Mouse (Mus musculus) bone marrow, adult 2 months (tissue): ENCODE measurements around the gene Oxa1l. TPM values are rescaled to one million over a fixed set of nuclear protein-coding genes. Genes with fewer than 3 reads are reported as not detected.

Experiments
- H3K27ac ChIP-seq: fragments of 200-500 bp; 2 replicates; pipeline ENCODE4 v1.5.1; 2012; ENCODE audit warnings: low read depth, mild to moderate bottlenecking, control low read depth, inconsistent platforms, low read length; ENCODE audit not compliant: control insufficient read depth, poor library complexity, insufficient read depth
- H3K4me1 ChIP-seq: fragments of 200-500 bp; 2 replicates; pipeline ENCODE4 v1.6.1; 2011; ENCODE audit warnings: low read length; ENCODE audit not compliant: control insufficient read depth, insufficient read depth
- H3K4me3 ChIP-seq: fragments of 200-500 bp; replicated peaks from 2 replicates; pipeline ENCODE3; 2011; ENCODE audit warnings: mild to moderate bottlenecking, low read depth, low read length, control low read depth; ENCODE audit not compliant: control insufficient read depth
- CTCF ChIP-seq: fragments of 200-500 bp; IDR thresholded peaks from 2 replicates; pipeline ENCODE4 v1.5.1; 2011; ENCODE audit warnings: low read length, control low read depth; ENCODE audit not compliant: control insufficient read depth, insufficient read depth
- POLR2A ChIP-seq: fragments of 200-500 bp; IDR thresholded peaks from 2 replicates; pipeline ENCODE4 v1.6.1; 2011; ENCODE audit warnings: low read depth, mild to moderate bottlenecking, control low read depth, low read length, borderline replicate concordance; ENCODE audit not compliant: control insufficient read depth
- WGBS: fragments of 180-500 bp; shearing (Covaris S2); methylation state at CpG from one replicate; pipeline ENCODE4 v1.1.7; 2018; 5-methylcytosine and 5-hydroxymethylcytosine counted together
- polyA plus RNA-seq: library from polyadenylated mRNA; stranded (reverse); fragments of >200 nt; gene quantifications from 2 replicates; pipeline ENCODE4 v1.2.4, GENCODE M21; 2011; ENCODE audit warnings: low replicate concordance; ENCODE audit not compliant: missing spikeins, insufficient read depth, insufficient read length

Gene Oxa1l
- polyA plus RNA-seq, 1 experiment, result 64.9 TPM

DNA sequence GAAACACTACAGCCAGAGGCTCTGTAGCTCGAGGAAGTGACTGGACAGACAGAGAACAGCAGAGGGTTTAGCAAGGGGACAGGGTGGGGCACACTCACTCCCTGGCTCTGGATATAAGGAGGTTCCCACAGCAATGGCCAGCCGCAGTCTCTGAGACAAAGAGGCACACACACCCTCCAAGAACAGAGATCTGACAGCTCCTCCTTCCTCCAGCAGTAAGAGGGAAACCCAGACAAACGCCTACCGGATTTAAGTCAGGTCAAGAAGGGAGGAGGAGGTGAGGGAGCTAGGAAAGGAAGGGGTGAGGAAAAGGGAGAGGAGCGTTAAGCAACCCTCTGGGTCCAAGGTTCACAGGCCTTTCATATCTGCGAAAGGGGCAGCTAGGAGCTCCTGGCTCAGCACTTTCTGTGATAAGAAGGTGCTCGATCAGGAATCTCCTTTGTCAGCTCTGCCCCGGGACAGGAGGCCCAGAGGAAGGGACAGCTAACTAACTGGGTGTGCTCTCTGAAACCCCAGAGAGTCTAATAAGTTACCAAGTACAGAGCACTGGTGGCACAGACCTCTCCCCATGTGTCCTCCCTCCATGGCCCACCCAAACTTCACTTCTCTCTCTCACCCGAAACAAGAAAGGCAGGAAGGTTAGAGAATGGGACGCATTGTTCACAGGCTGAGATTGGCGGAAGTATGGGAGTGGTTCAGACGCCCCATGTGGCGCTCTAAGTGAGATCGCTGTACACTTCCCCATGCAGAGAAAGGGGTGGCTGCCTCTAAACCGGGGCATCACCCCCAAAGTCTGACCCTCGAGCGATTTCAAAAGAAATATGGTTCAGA is 49.6 kb downstream of the Oxa1l start:
- peak overlapping the region; percentile 39 for H3K27ac ChIP-seq
- WGBS, result 26% methylated on average over 17 of the region's 17 CpGs
- peak overlapping the region; percentile 57 for H3K4me3 ChIP-seq
- TF ChIP-seq POLR2A, result no peak
- 0 out of 2 replicates have a peak, but pooled peaks have one; percentile 9 for TF ChIP-seq CTCF
- H3K4me1 ChIP-seq, result peaks cover 8% of the 10 kb centered on the region

- TF ChIP-seq CTCF (no peak), POLR2A (no peak)
- WGBS, result 61% methylated on average over 9 of the region's 9 CpGs
- Histone ChIP-seq H3K4me3 (no peak overlapping the region), H3K4me1 (peaks cover 8% of the 10 kb centered on the region), H3K27ac (no peak overlapping the region)
These were observed 51.5 kb downstream of the Oxa1l start for GRCm38 (mm10) chr14:54412000-54412576.

- no peak overlapping the region for H3K4me3 ChIP-seq
- TF ChIP-seq CTCF, result peak; percentile 57; the same call in 1 of the 2 replicates
- no peak for TF ChIP-seq POLR2A
- 62% methylated on average over 2 of the region's 2 CpGs for WGBS
These were observed 52.1 kb downstream of the Oxa1l start for GRCm38 (mm10) chr14:54412629-54413170.

DNA sequence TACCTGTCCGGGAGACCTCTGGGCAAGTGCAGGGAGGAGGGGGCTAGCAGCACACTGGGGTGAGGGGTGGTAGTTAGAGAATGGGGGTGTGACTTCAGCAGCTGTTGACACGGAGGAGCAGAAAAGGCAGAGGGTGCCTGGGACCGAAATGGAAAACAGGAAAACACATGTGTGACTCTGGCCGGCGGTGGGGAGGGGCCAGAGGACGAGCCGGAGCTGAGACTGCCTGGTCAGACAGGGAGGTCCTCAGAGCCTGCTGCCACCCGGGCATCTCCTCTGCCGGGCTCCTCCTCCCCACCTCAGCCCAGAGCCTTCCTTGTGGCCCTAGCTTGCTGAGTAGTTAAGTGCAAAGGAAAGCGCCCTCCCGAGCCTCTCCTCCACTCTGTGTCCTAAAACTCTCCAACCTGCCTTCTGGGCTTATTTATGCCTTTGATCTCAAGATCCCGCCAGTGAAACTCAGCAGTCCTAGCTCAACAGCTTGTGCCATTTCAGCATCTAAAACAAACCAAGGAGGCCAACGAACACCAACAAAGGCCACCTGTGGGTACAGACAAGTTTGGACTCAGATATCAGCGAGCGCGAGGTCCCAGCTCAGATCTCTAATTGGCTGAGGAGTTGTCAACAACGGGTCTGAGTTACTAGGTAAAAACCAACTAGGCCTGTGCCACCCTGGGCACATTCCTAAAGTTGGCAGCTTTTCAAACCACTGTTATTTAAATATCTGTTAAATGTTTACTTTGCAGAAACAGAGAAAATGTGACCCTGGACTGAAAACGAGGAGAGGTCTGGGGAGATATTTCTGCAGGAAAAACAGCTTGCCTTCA is 53.5 kb downstream of the Oxa1l start:
- Histone ChIP-seq H3K27ac (peak overlapping the region; percentile 63), H3K4me3 (peak overlapping the region; percentile 19), H3K4me1 (peaks cover 5% of the 10 kb centered on the region; the same call in 1 of the 2 replicates)
- TF ChIP-seq POLR2A, result no peak
- no peak for TF ChIP-seq CTCF
- 12% methylated on average over 18 of the region's 18 CpGs for WGBS

More at GRCm38 (mm10) chr14:54412629-54413170, 52.1 kb downstream of the Oxa1l start:
- Histone ChIP-seq H3K27ac (no peak overlapping the region), H3K4me1 (peaks cover 8% of the 10 kb centered on the region)

GRCm38 (mm10) chr14:54415241-54416020 is 54.8 kb downstream of the Oxa1l start:
- 80% methylated on average over 13 of the region's 13 CpGs for WGBS
- TF ChIP-seq POLR2A, result no peak
- Histone ChIP-seq H3K4me1 (peaks cover 4% of the 10 kb centered on the region; the same call in 1 of the 2 replicates), H3K4me3 (no peak overlapping the region), H3K27ac (no peak overlapping the region)

DNA sequence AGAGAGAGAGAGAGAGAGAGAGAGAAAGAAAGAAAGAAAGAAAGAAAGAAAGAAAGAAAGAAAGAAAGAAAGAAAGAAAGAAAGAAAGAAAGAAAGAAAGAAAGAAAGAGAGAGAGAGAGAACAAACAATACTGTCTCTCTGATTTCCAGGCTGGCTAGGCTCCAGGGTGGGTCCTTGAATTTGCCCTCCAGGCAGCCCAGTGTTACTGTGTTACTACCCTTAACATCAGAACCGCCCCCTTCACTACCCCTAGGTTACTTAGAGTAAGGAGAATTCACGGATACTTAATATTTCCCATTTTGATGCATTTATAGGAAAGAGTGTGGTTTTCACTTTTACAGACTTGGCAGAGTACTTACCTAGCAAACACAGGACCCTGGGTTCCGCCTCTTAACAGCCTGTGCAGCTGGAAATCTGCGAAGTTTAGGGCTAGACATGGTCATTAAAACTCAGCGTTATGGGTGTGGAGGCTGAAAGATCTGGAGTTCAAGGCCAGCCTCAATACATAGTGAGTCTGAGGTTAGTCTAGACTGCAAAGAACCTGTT is 55.7 kb downstream of the Oxa1l start:
- peaks cover 4% of the 10 kb centered on the region; the same call in 1 of the 2 replicates for H3K4me1 ChIP-seq
- TF ChIP-seq CTCF, result no peak
- no peak for TF ChIP-seq POLR2A
- no peak overlapping the region for H3K4me3 ChIP-seq
- 78% methylated on average over 5 of the region's 5 CpGs for WGBS
- H3K27ac ChIP-seq, result no peak overlapping the region

DNA sequence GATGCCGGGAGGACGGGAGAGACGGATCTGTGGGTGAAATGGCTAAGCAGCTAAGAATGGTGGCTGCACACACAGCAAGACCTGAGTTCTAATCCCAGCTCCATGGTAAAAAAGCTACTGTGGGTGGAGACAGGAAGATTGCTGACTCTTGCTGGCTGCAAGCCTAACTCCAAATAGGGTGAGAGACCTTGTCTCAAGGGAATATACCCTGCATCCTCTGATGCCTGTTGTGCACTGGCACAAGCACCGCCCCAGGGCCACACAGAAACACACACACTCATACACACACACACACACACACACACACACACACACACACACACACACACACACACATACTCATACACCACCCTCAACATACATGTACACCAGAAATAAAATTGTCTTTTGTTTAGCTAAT is 56.2 kb downstream of the Oxa1l start:
- WGBS, result 83% methylated on average over 4 of the region's 4 CpGs
- TF ChIP-seq POLR2A (no peak), CTCF (no peak)
- no peak overlapping the region for H3K27ac ChIP-seq

GRCm38 (mm10) chr14:54417623-54418081 is 57.0 kb downstream of the Oxa1l start, which contains the start of gene Slc7a7:
Gene Slc7a7 (minus strand): TSS chr14:54417780.
- WGBS, result 36% methylated on average over 19 of the region's 19 CpGs
- H3K4me3 ChIP-seq, result peak within 1 kb of the TSS; percentile 33
- H3K4me1 ChIP-seq, result peaks cover 2% of the 10 kb centered on the region; the same call in 1 of the 2 replicates
- TF ChIP-seq CTCF, result peak; percentile 36; the same call in 1 of the 2 replicates
- no peak for TF ChIP-seq POLR2A
- 0 out of 2 replicates have a peak within 1 kb of the TSS, but pooled peaks have one; percentile 3 for H3K27ac ChIP-seq

More for the DNA sequence above, 56.2 kb downstream of the Oxa1l start:
- Histone ChIP-seq H3K4me1 (peaks cover 4% of the 10 kb centered on the region; the same call in 1 of the 2 replicates), H3K4me3 (no peak overlapping the region)

Other genes starting within 250 kb of the Oxa1l start
- gene Dad1, start 106.7 kb upstream of the Oxa1l start, polyA plus RNA-seq, result 45.6 and 54.9 TPM in 2 replicates
- 24.7 and 29.9 TPM in 2 replicates for gene Abhd4, start 106.6 kb upstream of the Oxa1l start, polyA plus RNA-seq
- not detected in 2 replicates for gene Olfr49, start 75.9 kb upstream of the Oxa1l start, polyA plus RNA-seq
- gene Slc7a7, start 56.9 kb downstream of the Oxa1l start, polyA plus RNA-seq, result 5.8 and 15.2 TPM in 2 replicates
- gene Mrpl52, start 66.1 kb downstream of the Oxa1l start, polyA plus RNA-seq, result 81.1 and 169 TPM in 2 replicates
- 6.7 and 17.2 TPM in 2 replicates for gene Mmp14, start 70.8 kb downstream of the Oxa1l start, polyA plus RNA-seq
- gene Lrp10, start 103.3 kb downstream of the Oxa1l start, polyA plus RNA-seq, result 21.5 and 29.0 TPM in 2 replicates
- 0.80 TPM in 1 of 2 replicates, not detected in the other for gene Rem2, start 115.3 kb downstream of the Oxa1l start, polyA plus RNA-seq
- gene Prmt5, start 156.7 kb downstream of the Oxa1l start, polyA plus RNA-seq, result 15.6 and 49.1 TPM in 2 replicates
- 32.6 and 33.5 TPM in 2 replicates for gene Haus4, start 193.8 kb downstream of the Oxa1l start, polyA plus RNA-seq
- gene Ajuba, start 216.7 kb downstream of the Oxa1l start, polyA plus RNA-seq, result 5.1 TPM in 1 of 2 replicates, not detected in the other
- 6.6 and 10.2 TPM in 2 replicates for gene 4931414P19Rik, start 245.2 kb downstream of the Oxa1l start, polyA plus RNA-seq